Mouse (Mus musculus) forebrain, embryonic 15.5 days (tissue): ENCODE data around the gene Tgif2. TPM values are rescaled to one million over a fixed set of nuclear protein-coding genes. Genes with fewer than 3 reads are reported as not detected.
"Not testable (repeated sequence)": the region's sequence is repeated elsewhere in the genome, so short reads cannot be mapped to it uniquely, and the experiment has no call there.

ENCODE experiments used
- ATAC-seq: fragments of 200-750 bp; cut with Nextera tagmentation; replicated peaks from 2 replicates; pipeline ENCODE4 v1.8.0; 2017; ENCODE audit warnings: mild to moderate bottlenecking, moderate TSS enrichment, moderate library complexity
- H3K27ac ChIP-seq: fragments of 300-500 bp; sonication (generic); replicated peaks from 2 replicates; pipeline ENCODE4 v1.5.1; 2015; ENCODE audit warnings: mild to moderate bottlenecking, inconsistent platforms
- H3K27me3 ChIP-seq: fragments of 300-500 bp; sonication (generic); 2 replicates; pipeline ENCODE4 v1.6.1; 2015; ENCODE audit warnings: inconsistent platforms
- H3K36me3 ChIP-seq: fragments of 300-500 bp; sonication (generic); 2 replicates; pipeline ENCODE4 v1.6.1; 2015; ENCODE audit warnings: mild to moderate bottlenecking, inconsistent platforms
- H3K4me1 ChIP-seq: fragments of 300-500 bp; sonication (generic); 2 replicates; pipeline ENCODE4 v1.6.1; 2015; ENCODE audit warnings: inconsistent platforms
- H3K4me2 ChIP-seq: fragments of 300-500 bp; sonication (generic); replicated peaks from 2 replicates; pipeline ENCODE4 v1.6.1; 2015; ENCODE audit warnings: mild to moderate bottlenecking, inconsistent platforms
- H3K4me3 ChIP-seq: fragments of 300-500 bp; sonication (generic); 2 replicates; pipeline ENCODE4 v1.5.1; 2015; ENCODE audit warnings: mild to moderate bottlenecking, inconsistent platforms
- H3K9ac ChIP-seq: fragments of 300-500 bp; sonication (generic); replicated peaks from 2 replicates; pipeline ENCODE4 v1.6.1; 2015; ENCODE audit warnings: mild to moderate bottlenecking, inconsistent platforms
- H3K9me3 ChIP-seq: fragments of 300-500 bp; sonication (generic); 2 replicates; pipeline ENCODE4 v1.6.1; 2016; ENCODE audit warnings: inconsistent platforms
- WGBS: fragments of 180-500 bp; shearing (Covaris S2); methylation state at CpG from one replicate; pipeline ENCODE4 v1.1.7; 2015; ENCODE audit warnings: mixed read lengths; 5-methylcytosine and 5-hydroxymethylcytosine counted together
- polyA plus RNA-seq: library from polyadenylated mRNA; unstranded; fragments of >200 nt; fragmentation: Nextera tagmentation; extraction: Ambion mirVana; gene quantifications from 2 replicates; pipeline ENCODE4 v1.2.1, GENCODE M21; 2015

The Tgif2 gene
- polyA plus RNA-seq, 1 experiment from 2014 or later = 42.4 TPM

DNA sequence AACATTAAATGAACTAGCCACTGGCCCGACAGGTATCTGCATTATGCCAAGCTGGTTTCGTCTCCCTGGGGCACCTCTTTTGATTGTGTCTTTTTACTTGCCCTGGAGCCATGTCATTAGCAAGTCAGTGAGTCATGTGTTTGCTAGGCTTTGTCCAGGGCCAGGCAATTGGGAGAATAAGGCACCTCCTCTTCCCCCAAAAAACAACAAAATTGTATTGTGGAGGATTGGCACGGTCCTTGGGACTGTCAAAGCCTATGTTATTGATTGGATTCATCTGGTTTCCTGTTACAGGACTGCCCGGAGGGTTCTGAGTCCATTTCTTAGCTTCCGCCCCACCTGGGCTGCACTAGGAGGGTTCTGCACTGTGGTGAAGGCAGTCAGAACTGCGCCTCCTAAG, 7.8 kb downstream of the Tgif2 start:
- Histone ChIP-seq H3K27ac (no peak overlapping the region), H3K36me3 (peaks cover 16% of the 10 kb centered on the region), H3K4me2 (no peak overlapping the region), H3K4me3 (no peak overlapping the region), H3K4me1 (peaks cover 39% of the 10 kb centered on the region), H3K27me3 (no peaks in the 10 kb centered on the region), H3K9me3 (no peaks in the 10 kb centered on the region), H3K9ac (no peak overlapping the region)
- 50% methylated on average over 6 of the region's 6 CpGs for WGBS
- ATAC-seq = no peak

DNA sequence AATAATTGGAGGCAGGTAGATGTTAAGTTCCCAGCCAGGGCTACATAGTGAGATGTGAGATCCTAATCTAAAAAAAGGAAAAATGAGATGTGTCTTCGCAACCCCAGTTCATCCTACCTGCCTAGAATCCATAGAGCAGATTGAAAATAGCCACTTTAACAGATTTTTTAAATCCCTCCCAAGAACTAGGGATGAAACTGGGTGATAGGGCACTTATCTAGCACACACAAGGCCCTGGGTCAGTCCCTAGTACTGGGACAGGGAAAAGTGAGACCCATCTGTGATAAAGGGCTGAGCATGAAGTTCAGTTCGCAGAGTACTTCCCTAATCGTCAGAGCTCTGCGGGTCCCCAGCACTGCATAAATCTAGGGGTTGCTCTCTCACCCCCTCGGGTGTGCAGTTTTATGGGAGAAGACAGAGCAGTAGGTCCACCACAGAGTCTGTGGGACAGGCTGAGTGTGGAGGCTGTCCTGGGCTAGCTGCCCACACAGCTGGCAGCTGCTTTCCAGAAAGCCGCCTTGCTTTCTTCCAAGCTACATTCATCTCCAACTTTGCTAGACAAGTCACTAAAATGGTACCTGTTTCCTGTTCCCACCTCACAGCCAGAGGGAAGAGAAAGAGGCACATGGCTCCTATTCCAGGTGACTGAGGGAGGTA, 8.8 kb downstream of the Tgif2 start:
- peaks cover 16% of the 10 kb centered on the region for H3K36me3 ChIP-seq
- no peak overlapping the region for H3K4me3 ChIP-seq
- H3K27me3 ChIP-seq = no peaks in the 10 kb centered on the region
- H3K4me2 ChIP-seq = no peak overlapping the region
- H3K9ac ChIP-seq = no peak overlapping the region
- ATAC-seq = no peak
- WGBS = 87% methylated on average over 6 of the region's 6 CpGs
- no peaks in the 10 kb centered on the region for H3K9me3 ChIP-seq
- peak overlapping the region; percentile 23; the same call in 1 of the 2 replicates for H3K27ac ChIP-seq
- peaks cover 32% of the 10 kb centered on the region for H3K4me1 ChIP-seq

DNA sequence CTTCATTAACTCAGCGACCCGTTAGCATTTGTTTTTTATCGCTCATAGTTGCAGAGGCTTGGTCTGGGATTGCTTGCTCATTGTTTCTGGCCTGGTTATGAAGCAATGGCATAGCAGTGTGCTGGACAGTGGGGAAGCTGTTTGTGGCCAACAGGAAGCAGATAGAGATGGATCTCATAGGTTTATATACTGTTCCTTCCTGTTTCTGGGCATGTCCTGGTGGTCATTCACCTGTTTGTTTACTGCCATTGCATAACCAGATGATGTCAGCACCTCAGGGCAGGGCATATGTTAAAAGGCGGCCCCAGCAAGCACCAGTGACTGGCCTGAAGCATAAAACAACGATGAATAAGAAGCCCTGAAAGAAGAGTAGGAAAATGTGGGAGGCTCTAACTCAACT, 10.7 kb downstream of the Tgif2 start:
- peaks cover 20% of the 10 kb centered on the region for H3K4me1 ChIP-seq
- H3K9ac ChIP-seq = no peak overlapping the region
- no peak overlapping the region for H3K4me2 ChIP-seq
- peaks cover 16% of the 10 kb centered on the region for H3K36me3 ChIP-seq
- no peak overlapping the region for H3K27ac ChIP-seq
- H3K27me3 ChIP-seq = no peaks in the 10 kb centered on the region
- H3K9me3 ChIP-seq = no peaks in the 10 kb centered on the region
- H3K4me3 ChIP-seq = no peak overlapping the region
- ATAC-seq = no peak
- WGBS = 90% methylated on average over 5 of the region's 5 CpGs

DNA sequence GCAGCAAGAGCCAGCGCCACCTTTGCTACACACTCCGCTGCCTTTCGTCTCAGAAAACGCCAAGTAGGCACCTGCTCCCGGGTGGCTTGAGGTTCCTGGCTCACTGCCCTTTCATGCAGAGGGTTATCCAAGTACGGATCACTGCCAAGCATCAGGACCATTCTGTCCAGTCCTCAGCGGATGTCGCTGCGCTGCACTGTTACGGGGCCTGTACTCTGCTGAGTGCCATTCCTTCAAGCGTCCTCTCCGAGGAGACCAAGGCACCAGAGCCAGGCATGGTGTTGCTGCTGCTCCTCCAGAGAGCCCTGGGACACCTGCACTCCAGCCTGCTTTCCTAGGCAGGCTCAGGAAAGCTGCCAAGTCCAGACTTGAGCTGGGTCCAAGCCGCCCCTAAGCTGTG, 13.8 kb downstream of the Tgif2 start:
- H3K9ac ChIP-seq, H3K4me3 ChIP-seq, H3K27me3 ChIP-seq, H3K9me3 ChIP-seq, H3K27ac ChIP-seq, H3K4me2 ChIP-seq: not testable (repeated sequence)
- 0 out of 2 replicates have a peak, but pooled peaks have one; percentile 41 for ATAC-seq
- H3K4me1 ChIP-seq = peaks cover 13% of the 10 kb centered on the region
- 42% methylated on average over 8 of the region's 13 CpGs for WGBS
- peaks cover 31% of the 10 kb centered on the region for H3K36me3 ChIP-seq

DNA sequence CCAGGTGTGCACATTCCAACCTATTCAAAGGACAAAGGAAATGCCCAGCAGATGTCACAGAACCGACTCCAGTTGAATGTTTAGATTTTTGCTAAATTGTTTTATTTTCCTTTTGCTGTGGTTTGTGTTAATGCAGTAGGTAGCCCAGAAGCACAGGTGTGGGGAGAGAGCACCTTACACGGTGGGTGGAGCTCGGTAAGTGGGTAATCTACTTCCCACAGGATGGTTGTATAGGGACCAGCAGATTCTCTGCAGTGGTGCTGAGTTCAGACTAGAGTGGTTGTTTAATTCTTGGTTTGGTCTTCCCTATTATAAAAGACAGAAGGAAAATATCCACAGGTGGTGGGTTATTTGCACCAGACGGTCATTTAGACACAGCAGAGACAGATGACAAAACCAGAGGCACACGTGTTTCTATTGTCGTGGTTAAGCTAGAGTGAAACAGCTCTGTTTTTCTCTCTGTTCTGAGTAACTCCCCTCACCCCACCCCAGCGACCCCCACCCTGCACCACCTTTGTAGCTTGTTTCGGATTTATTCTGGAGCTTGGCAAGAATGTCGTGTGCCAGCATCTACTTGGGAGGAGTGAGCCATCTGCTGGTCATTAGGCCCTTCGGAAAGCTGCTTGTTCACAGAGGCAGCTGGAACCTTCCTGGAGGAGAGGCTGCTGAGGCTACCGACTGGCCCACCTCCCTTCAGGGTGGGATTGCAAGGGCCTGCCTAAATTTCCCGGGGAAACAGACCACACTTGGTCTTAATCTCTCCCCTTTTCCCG, 14.4 kb downstream of the Tgif2 start:
- H3K36me3 ChIP-seq = peaks cover 31% of the 10 kb centered on the region
- H3K4me1 ChIP-seq = peaks cover 10% of the 10 kb centered on the region
- H3K4me3 ChIP-seq, H3K9ac ChIP-seq, H3K9me3 ChIP-seq, H3K4me2 ChIP-seq, H3K27me3 ChIP-seq: not testable (repeated sequence)
- ATAC-seq = peak; percentile 43; the same call in 1 of the 2 replicates
- 33% methylated on average over 13 of the region's 13 CpGs for WGBS
- H3K27ac ChIP-seq = 0 out of 2 replicates have a peak overlapping the region, but pooled peaks have one; percentile 2

DNA sequence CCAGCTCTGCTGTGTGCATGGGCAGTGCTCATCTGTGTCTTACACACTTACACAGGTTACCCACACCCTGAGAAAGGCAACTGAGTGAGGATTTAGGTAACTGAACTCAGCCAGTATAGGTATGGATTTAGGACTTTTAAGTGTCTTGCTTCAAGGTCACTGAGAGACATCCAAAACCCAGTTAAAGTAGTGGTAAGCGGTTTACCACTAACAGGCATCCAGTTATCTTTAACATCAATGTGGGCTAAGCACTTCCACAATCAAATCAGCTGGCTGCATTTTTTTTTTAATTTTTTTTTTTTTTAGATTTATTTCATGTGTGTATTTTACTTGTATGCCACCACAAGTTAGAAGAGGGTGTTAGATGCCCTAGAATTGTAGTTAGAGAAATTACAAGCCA, 16.5 kb downstream of the Tgif2 start:
- WGBS = 95% methylated on average over 1 of the region's 1 CpGs
- H3K27ac ChIP-seq = no peak overlapping the region
- H3K27me3 ChIP-seq = no peaks in the 10 kb centered on the region
- no peak for ATAC-seq
- H3K4me1 ChIP-seq = peaks cover 17% of the 10 kb centered on the region
- no peak overlapping the region for H3K4me3 ChIP-seq
- peaks cover 26% of the 10 kb centered on the region for H3K36me3 ChIP-seq
- no peak overlapping the region for H3K4me2 ChIP-seq
- H3K9me3 ChIP-seq = no peaks in the 10 kb centered on the region
- no peak overlapping the region for H3K9ac ChIP-seq

DNA sequence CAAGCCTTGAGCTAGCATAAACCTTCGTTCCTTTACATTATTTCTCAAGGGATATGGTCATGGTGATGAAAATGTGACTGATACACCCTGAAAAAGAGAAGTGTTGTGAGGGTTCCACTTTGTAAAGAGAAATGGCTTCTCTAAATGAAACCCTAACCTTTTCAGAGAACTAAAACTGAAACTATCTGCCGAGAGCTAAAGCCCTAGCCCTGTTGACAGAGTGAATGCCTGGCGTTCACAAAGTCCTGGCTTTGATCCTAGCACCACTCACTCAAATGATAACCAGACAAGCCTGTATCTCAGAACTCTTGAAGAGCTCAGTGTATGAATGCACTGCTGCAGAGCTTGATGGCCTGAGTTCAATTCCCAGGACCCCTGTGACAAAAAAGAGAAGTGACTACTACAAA, 17.6 kb downstream of the Tgif2 start:
- Histone ChIP-seq H3K4me3 (no peak overlapping the region), H3K9me3 (no peaks in the 10 kb centered on the region), H3K27ac (no peak overlapping the region), H3K4me1 (peaks cover 24% of the 10 kb centered on the region), H3K9ac (no peak overlapping the region), H3K4me2 (no peak overlapping the region), H3K27me3 (no peaks in the 10 kb centered on the region), H3K36me3 (peaks cover 15% of the 10 kb centered on the region; the same call in 1 of the 2 replicates)
- WGBS = 74% methylated on average over 3 of the region's 3 CpGs
- no peak for ATAC-seq

DNA sequence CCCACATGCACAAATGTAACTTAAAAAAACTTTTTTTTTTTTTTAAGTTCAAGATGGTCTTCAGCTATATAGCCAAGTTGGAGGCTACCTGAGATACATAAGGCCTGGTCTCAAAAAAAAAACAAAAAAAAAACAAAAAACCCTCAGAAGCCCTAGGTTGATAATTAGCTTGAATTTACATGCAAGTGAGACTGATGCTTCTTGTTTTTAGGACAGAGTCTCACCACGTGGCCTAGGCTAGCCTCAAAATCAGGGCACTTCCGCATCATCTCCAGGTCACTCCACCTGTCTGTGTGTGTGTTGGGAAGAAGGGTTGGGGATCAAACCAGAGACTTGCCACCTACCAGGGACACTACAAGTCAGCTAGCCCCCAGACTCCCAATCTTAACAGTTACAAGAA, 18.0 kb downstream of the Tgif2 start, which contains the start of gene 4930518I15Rik:
TSS of gene 4930518I15Rik (minus strand) at position 112 of the 400 bp plus-strand sequence.
- H3K4me1 ChIP-seq = peaks cover 23% of the 10 kb centered on the region
- no peak for ATAC-seq
- no peak within 1 kb of the TSS for H3K4me3 ChIP-seq
- no peak within 1 kb of the TSS for H3K9ac ChIP-seq
- no peak within 1 kb of the TSS for H3K4me2 ChIP-seq
- no peaks in the 10 kb centered on the region for H3K9me3 ChIP-seq
- peaks cover 15% of the 10 kb centered on the region; the same call in 1 of the 2 replicates for H3K36me3 ChIP-seq
- no peak within 1 kb of the TSS for H3K27ac ChIP-seq
- 81% methylated on average over 2 of the region's 2 CpGs for WGBS
- H3K27me3 ChIP-seq = no peaks in the 10 kb centered on the region

DNA sequence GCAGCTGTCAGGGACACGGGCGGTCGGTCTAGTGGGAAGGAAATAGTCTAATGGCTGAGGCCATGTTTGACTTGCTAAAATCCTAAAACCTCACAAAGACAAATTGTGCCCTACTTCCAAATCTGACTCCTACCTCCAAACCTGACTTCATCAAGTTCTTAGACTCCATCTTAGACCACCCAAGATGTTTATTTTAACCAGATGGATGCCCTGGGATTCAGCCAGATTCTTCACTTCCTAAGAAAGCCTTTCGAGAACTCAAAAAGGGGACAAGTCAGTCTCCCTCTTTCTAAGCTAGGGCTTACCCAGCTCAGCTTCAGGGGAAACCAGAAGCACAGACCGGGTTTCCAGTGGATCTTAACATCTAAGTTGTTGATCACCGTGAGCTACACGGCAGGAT, 18.9 kb downstream of the Tgif2 start:
- peaks cover 15% of the 10 kb centered on the region; the same call in 1 of the 2 replicates for H3K36me3 ChIP-seq
- peaks cover 24% of the 10 kb centered on the region for H3K4me1 ChIP-seq
- H3K9ac ChIP-seq = no peak overlapping the region
- WGBS = 87% methylated on average over 7 of the region's 7 CpGs
- no peak overlapping the region for H3K4me2 ChIP-seq
- H3K4me3 ChIP-seq = no peak overlapping the region
- H3K27ac ChIP-seq = no peak overlapping the region
- ATAC-seq = no peak
- no peaks in the 10 kb centered on the region for H3K27me3 ChIP-seq
- no peaks in the 10 kb centered on the region for H3K9me3 ChIP-seq

DNA sequence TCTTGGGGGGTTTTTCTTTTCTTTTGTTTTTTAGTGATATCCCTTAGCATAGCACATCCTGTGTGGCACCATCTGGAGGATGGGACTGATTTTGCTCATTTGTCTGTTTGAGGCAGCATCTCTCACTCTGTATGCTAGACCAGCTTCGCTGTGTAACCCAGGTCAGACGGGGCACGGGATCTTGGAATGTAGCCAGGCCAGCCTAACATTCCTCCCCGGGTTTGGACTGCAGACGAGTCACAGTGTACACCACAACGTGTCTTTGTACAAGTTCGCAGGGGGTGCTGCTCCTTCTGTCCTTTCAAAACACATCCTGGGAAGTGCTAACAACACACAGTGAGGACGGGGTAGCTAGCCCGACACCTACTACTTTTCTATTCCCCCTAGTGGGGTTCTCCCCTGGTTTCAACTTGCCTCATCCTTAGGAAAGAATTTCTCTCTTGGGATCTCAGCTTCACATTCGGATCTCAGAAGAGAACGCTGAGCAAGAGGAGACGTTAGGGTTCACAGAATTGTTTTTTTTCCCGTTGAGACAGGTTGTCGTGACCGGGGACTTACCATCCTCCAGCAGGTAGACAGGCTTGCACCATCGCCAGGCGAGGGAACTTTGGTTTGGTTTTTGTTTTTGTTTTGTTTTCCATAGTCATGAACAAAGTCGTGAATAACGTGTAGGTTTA, 22.4 kb downstream of the Tgif2 start:
- H3K9ac ChIP-seq = peak overlapping the region; percentile 83
- H3K4me1 ChIP-seq = peaks cover 38% of the 10 kb centered on the region
- peaks cover 12% of the 10 kb centered on the region for H3K36me3 ChIP-seq
- H3K4me2 ChIP-seq = peak overlapping the region; percentile 62
- under 1% methylated on average over 19 of the region's 19 CpGs for WGBS
- no peaks in the 10 kb centered on the region for H3K27me3 ChIP-seq
- ATAC-seq = 0 out of 2 replicates have a peak, but pooled peaks have one; percentile 23
- H3K27ac ChIP-seq = peak overlapping the region; percentile 96
- no peaks in the 10 kb centered on the region for H3K9me3 ChIP-seq
- peak overlapping the region; percentile 65 for H3K4me3 ChIP-seq

DNA sequence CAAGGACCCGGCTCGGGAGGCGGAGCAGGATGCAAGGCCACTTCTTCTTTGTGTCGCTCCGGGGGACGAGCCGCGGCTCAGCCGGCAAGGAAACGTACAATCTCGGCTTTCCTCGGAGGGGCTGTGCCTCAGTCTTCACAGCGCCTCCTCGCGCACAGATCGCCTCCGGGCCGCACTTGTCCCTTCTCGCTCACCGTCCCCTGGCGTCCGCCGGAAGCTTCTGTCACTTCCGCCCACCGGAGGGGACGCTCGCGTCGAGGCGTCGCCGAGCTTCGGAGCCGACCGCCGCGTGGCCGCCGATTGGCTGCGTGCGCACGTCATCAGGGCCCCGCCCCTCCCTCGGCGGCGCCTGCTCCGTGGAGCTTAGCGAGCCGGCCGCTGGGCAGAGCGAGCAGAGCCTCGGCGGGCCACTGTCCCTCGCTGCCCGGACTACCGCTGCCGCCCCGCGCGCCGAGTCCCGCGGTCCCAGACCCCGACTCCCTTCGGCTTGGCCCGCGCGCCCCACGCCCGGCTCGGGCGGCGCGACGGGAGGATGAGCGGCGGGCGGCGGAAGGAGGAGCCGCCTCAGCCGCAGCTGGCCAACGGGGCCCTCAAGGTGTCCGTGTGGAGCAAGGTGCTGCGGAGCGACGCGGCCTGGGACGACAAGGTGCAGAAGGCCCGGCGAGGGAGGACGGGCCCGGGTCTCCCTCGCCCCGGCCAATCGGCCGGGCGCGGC, 23.1 kb downstream of the Tgif2 start, which contains the start of gene Rab5if:
TSS of gene Rab5if (plus strand) at position 357 of the 715 bp plus-strand sequence.
- peak; percentile 97 for ATAC-seq
- no peaks in the 10 kb centered on the region for H3K9me3 ChIP-seq
- peaks cover 38% of the 10 kb centered on the region for H3K4me1 ChIP-seq
- H3K27me3 ChIP-seq = no peaks in the 10 kb centered on the region
- peak within 1 kb of the TSS; percentile 96 for H3K27ac ChIP-seq
- H3K4me3 ChIP-seq = peak within 1 kb of the TSS; percentile 65
- H3K4me2 ChIP-seq = peak within 1 kb of the TSS; percentile 92
- peak within 1 kb of the TSS; percentile 89 for H3K9ac ChIP-seq
- peaks cover 16% of the 10 kb centered on the region for H3K36me3 ChIP-seq
- WGBS = under 1% methylated on average over 91 of the region's 98 CpGs
